Mouse (Mus musculus) adrenal gland, postnatal 14 days (tissue): ENCODE measurements at regions not wholly inside any gene's neighbourhood (a gene's known extent, or its start where the extent isn't known, plus 50 kb on each side); places are given as distances from the start of the nearest gene placed in this dataset.

Experiments
- DNase-seq: peaks from one replicate; pipeline ENCODE4 v3.0.0; 2021; ENCODE audit warnings: mixed read lengths

- DNase-seq: no peak
Measured at GRCm38 (mm10) chr6:55627228-55627627, 53.8 kb downstream of the Neurod6 start.

- no peak for DNase-seq
Measured at GRCm38 (mm10) chr6:55620366-55620765, 60.7 kb downstream of the Neurod6 start.

- DNase-seq: peak; percentile 21
Measured at GRCm38 (mm10) chr6:55617922-55618481, 63.1 kb downstream of the Neurod6 start.

- no peak for DNase-seq
Measured at GRCm38 (mm10) chr6:55610395-55610794, 70.7 kb downstream of the Neurod6 start.

GRCm38 (mm10) chr6:55609976-55610375 is 71.1 kb downstream of the Neurod6 start:
- no peak for DNase-seq

- DNase-seq: no peak
Measured at GRCm38 (mm10) chr6:55609053-55609452, 72.0 kb downstream of the Neurod6 start.

- no peak for DNase-seq
Measured at GRCm38 (mm10) chr6:55597088-55597487, 84.0 kb downstream of the Neurod6 start.

GRCm38 (mm10) chr6:55592126-55592525 is 88.9 kb downstream of the Neurod6 start:
- no peak for DNase-seq

- no peak for DNase-seq
Measured at GRCm38 (mm10) chr6:55581106-55581505, 100.0 kb downstream of the Neurod6 start.

- no peak for DNase-seq
Measured at GRCm38 (mm10) chr6:55580036-55580435, 101.0 kb downstream of the Neurod6 start.

- no peak for DNase-seq
Measured at GRCm38 (mm10) chr6:55579611-55580010, 101.5 kb downstream of the Neurod6 start.

GRCm38 (mm10) chr6:55579105-55579504 is 102.0 kb downstream of the Neurod6 start:
- DNase-seq: no peak

- DNase-seq: no peak
Measured at GRCm38 (mm10) chr6:55578051-55578450, 103.0 kb downstream of the Neurod6 start.

GRCm38 (mm10) chr6:55567521-55567920 is 113.5 kb downstream of the Neurod6 start:
- DNase-seq: no peak

- no peak for DNase-seq
Measured at GRCm38 (mm10) chr6:55565260-55566209, 113.8 kb downstream of the Adcyap1r1 start.

- no peak for DNase-seq
Measured at GRCm38 (mm10) chr6:55560606-55561005, 108.8 kb downstream of the Adcyap1r1 start.

- no peak for DNase-seq
Measured at GRCm38 (mm10) chr6:55559797-55560196, 108.0 kb downstream of the Adcyap1r1 start.
